In genomic region chr16:32124444-32125335, GRCm38 (mm10) we compare ENCODE assay signal across 9 mouse cellular contexts. TPM values are rescaled to one million over a fixed set of nuclear protein-coding genes. Genes with fewer than 3 reads are reported as not detected.
A peak's percentile ranks its signal among the peaks of the same experiment; 100 is the strongest.
DNase-seq lines count a peak whose midpoint lies in the region; ATAC-seq lines count a peak whose summit lies in the region.
"Had no signal": no experiment of that assay in that cellular context is flagged by ENCODE, and none has a peak within 500 bp of the region (broad histone marks: within the 10 kb centered on the region; RNA-seq: fewer than 3 reads in every experiment).

No protein-coding gene starts in this region.

- WGBS in heart, embryonic 15.5 days = 53% methylated on average over 17 of the region's 17 CpGs

- DNase-seq in heart, postnatal 25 days (ENCODE audit: low spot score) = no peak
- peak; percentile 82 for DNase-seq in R1 (ENCODE audit: low read depth, low spot score)
- peak; percentile 41 to 52 for DNase-seq in kidney, postnatal 36 days
- no peak for DNase-seq in left cerebral cortex, adult 8-10 months (ENCODE audit: low spot score in 2 of 2)
- DNase-seq in cerebellum, adult 11-12 months = no peak

- intact Hi-C loops in heart, postnatal 25 days (cut with DNase I) = no loop called here

- no peaks in the 10 kb centered on the region for H3K9me3 ChIP-seq in heart, embryonic 15.5 days (replicated peaks)
- H3K9me3 ChIP-seq: hindbrain, embryonic 15.5 days had no signal

- H3K4me2 ChIP-seq in heart, embryonic 15.5 days = no peak overlapping the region
- H3K4me2 ChIP-seq: hindbrain, embryonic 15.5 days had no signal

- H3K4me3 ChIP-seq in heart, embryonic 15.5 days = no peak overlapping the region
- H3K4me3 ChIP-seq: hindbrain, embryonic 15.5 days had no signal

- H3K36me3 ChIP-seq in heart, embryonic 15.5 days = no peaks in the 10 kb centered on the region
- H3K36me3 ChIP-seq: hindbrain, embryonic 15.5 days had no signal

- peak overlapping the region; percentile 66 for H3K27ac ChIP-seq in heart, embryonic 15.5 days
- H3K27ac ChIP-seq: hindbrain, embryonic 15.5 days had no signal

- no peaks in the 10 kb centered on the region for H3K4me1 ChIP-seq in heart, embryonic 15.5 days (replicated peaks)
- H3K4me1 ChIP-seq: hindbrain, embryonic 15.5 days had no signal

- ATAC-seq in heart, embryonic 15.5 days (replicated peaks; ENCODE audit: insufficient number of reproducible peaks, insufficient read depth, low FRiP score, low read depth) = 0 out of 2 replicates have a peak, but pooled peaks have one; percentile 35
- ATAC-seq in neutrophil, adult 5-6 weeks (ENCODE audit: extremely low read depth, insufficient number of reproducible peaks, low FRiP score, poor library complexity, severe bottlenecking) = peak; percentile 87
- ATAC-seq in erythroid progenitor cell, adult 5-6 weeks (replicated peaks; ENCODE audit: low FRiP score, poor library complexity, severe bottlenecking) = no peak

- no peak overlapping the region for H3K9ac ChIP-seq in heart, embryonic 15.5 days
- H3K9ac ChIP-seq: hindbrain, embryonic 15.5 days had no signal

- no peaks in the 10 kb centered on the region for H3K27me3 ChIP-seq in heart, embryonic 15.5 days
- H3K27me3 ChIP-seq: hindbrain, embryonic 15.5 days had no signal

RNA-seq across cellular contexts. Expression of gene Cep19, which starts 25.1 kb away (rescaled TPM):
- 19.1 and 19.2 TPM in 2 replicates for polyA plus RNA-seq in heart, embryonic 15.5 days (2015; fragmentation: Nextera tagmentation; extraction: Ambion mirVana)
- total RNA-seq in heart, postnatal 25 days (2021) = 10 to 100 TPM in 1 of 2 experiments, 1 to 10 TPM in 1; 8.9 to 10.9 TPM
- 59.0 and 64.6 TPM in 2 replicates for total RNA-seq in neutrophil, adult 5-6 weeks (2017)
- total RNA-seq in left cerebral cortex, adult 8-10 months (2022) = 10 to 100 TPM; 59.5 to 66.8 (median 64.2) TPM
- total RNA-seq in erythroid progenitor cell, adult 5-6 weeks (2015; ENCODE audit: low replicate concordance) = 8.8 and 10.5 TPM in 2 replicates
- 2.8 and 7.4 TPM in 2 replicates for total RNA-seq in erythroid progenitor cell, adult 5-6 weeks (2017; ENCODE audit: low replicate concordance)

RNA-seq across cellular contexts. Expression of gene Pigx, which starts 25.1 kb away (rescaled TPM):
- polyA plus RNA-seq in heart, embryonic 15.5 days (2015; fragmentation: Nextera tagmentation; extraction: Ambion mirVana) = 60.1 and 64.3 TPM in 2 replicates
- 10 to 100 TPM; 19.2 to 21.9 TPM for total RNA-seq in heart, postnatal 25 days (2021)
- total RNA-seq in neutrophil, adult 5-6 weeks (2017) = 65.8 and 67.4 TPM in 2 replicates
- total RNA-seq in left cerebral cortex, adult 8-10 months (2022) = 10 to 100 TPM; 24.1 to 27.8 (median 24.8) TPM
- 24.7 and 29.2 TPM in 2 replicates for total RNA-seq in erythroid progenitor cell, adult 5-6 weeks (2015; ENCODE audit: low replicate concordance)
- 4.7 and 6.2 TPM in 2 replicates for total RNA-seq in erythroid progenitor cell, adult 5-6 weeks (2017; ENCODE audit: low replicate concordance)

RNA-seq across cellular contexts. Expression of gene Nrros, which starts 40.7 kb away (rescaled TPM):
- 7.6 and 18.4 TPM in 2 replicates for polyA plus RNA-seq in heart, embryonic 15.5 days (2015; fragmentation: Nextera tagmentation; extraction: Ambion mirVana)
- total RNA-seq in heart, postnatal 25 days (2021) = 1 to 10 TPM; 5.3 to 5.6 TPM
- total RNA-seq in neutrophil, adult 5-6 weeks (2017) = 142 and 149 TPM in 2 replicates
- total RNA-seq in left cerebral cortex, adult 8-10 months (2022) = 1 to 10 TPM; 6.4 to 8.9 (median 8.6) TPM
- 26.3 and 40.7 TPM in 2 replicates for total RNA-seq in erythroid progenitor cell, adult 5-6 weeks (2015; ENCODE audit: low replicate concordance)
- total RNA-seq in erythroid progenitor cell, adult 5-6 weeks (2017; ENCODE audit: low replicate concordance) = 8.7 and 11.8 TPM in 2 replicates

RNA-seq across cellular contexts. Expression of gene Pak2, which starts 45.5 kb away (rescaled TPM):
- 21.8 and 23.8 TPM in 2 replicates for polyA plus RNA-seq in heart, embryonic 15.5 days (2015; fragmentation: Nextera tagmentation; extraction: Ambion mirVana)
- total RNA-seq in heart, postnatal 25 days (2021) = 10 to 100 TPM; 24.7 to 27.7 TPM
- 114 and 128 TPM in 2 replicates for total RNA-seq in neutrophil, adult 5-6 weeks (2017)
- 10 to 100 TPM; 27.4 to 28.2 (median 27.8) TPM for total RNA-seq in left cerebral cortex, adult 8-10 months (2022)
- 21.3 and 23.5 TPM in 2 replicates for total RNA-seq in erythroid progenitor cell, adult 5-6 weeks (2015; ENCODE audit: low replicate concordance)
- 11.6 and 17.9 TPM in 2 replicates for total RNA-seq in erythroid progenitor cell, adult 5-6 weeks (2017; ENCODE audit: low replicate concordance)

RNA-seq across cellular contexts. Expression of gene Bex6, which starts 54.9 kb away (rescaled TPM):
- polyA plus RNA-seq in heart, embryonic 15.5 days (2015; fragmentation: Nextera tagmentation; extraction: Ambion mirVana) = 0.42 TPM in 1 of 2 replicates, not detected in the other
- not detected for total RNA-seq in heart, postnatal 25 days (2021)
- 1.6 TPM in 1 of 2 replicates, not detected in the other for total RNA-seq in neutrophil, adult 5-6 weeks (2017)
- not detected for total RNA-seq in left cerebral cortex, adult 8-10 months (2022)
- 6.1 and 7.1 TPM in 2 replicates for total RNA-seq in erythroid progenitor cell, adult 5-6 weeks (2015; ENCODE audit: low replicate concordance)
- 3.2 TPM in 1 of 2 replicates, not detected in the other for total RNA-seq in erythroid progenitor cell, adult 5-6 weeks (2017; ENCODE audit: low replicate concordance)
- polyA plus RNA-seq: hindbrain, embryonic 15.5 days had no signal

Comparison
In these comparisons a context has a peak if more than half of its experiments do, and no peak if none do; other contexts are left out.
1. DNase-seq: peak in R1 (single experiment) and kidney, postnatal 36 days (2 of 2); none in heart, postnatal 25 days (single experiment), left cerebral cortex, adult 8-10 months (0 of 2) and cerebellum, adult 11-12 months (single experiment).